Mouse (Mus musculus) B cell, adult 2 months (primary cell): ENCODE results near the gene Cul7.

Experiments
- DNase-seq, 2 experiments: peaks; one replicate each; pipeline ENCODE4 v3.0.0; 2022

Cul7 gene

DNA sequence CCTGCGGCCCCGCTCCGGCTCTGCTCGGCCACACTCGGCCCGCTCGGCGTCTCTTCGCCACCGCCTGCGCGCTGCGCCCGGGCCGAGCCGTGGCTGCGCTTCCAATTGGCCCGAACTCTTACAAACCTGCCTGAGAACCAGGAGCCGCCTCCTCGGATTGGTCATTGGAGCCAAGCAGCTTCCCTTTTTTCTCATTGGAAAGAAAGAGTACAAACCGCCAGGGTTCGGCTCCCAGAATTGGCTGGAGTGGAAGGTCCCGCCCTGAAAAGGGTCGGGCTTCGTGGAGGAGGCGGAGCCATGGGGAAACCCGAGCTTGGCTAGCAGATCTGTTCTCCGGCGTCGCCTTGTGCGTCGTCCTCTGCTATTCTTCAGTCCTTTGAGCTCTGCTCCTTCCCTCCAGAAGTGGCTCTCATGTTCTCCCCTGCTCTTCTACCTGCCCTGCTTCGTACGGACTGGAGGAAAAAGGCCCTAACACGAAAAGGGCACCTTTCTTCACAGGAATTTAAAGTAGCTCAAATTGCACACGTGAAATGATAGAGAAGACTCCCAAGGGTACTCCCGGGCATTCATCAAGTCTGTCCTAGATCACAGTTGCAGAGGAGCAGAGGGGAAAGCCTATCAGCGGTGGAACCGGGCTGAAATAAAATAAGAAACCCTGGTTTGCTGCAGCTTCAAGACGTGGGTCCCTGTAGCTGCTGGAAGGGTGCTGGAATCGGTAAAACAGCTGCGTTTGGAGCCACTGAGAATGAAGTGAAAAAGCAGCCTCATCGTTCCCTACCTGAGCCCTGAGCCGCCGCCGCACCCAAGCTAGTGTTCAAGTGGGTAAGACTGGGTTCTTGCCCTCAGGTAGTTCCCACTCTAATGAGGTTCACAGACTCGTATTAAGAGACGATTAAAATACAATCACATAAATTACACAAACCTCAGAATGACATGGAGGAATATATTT is 55.0 kb downstream of the Cul7 start, which contains the start of gene Ppp2r5d:
TSS of gene Ppp2r5d (minus strand) at position 225 of the 949 bp plus-strand sequence.
- DNase-seq: peak; percentile 96 to 97

DNA sequence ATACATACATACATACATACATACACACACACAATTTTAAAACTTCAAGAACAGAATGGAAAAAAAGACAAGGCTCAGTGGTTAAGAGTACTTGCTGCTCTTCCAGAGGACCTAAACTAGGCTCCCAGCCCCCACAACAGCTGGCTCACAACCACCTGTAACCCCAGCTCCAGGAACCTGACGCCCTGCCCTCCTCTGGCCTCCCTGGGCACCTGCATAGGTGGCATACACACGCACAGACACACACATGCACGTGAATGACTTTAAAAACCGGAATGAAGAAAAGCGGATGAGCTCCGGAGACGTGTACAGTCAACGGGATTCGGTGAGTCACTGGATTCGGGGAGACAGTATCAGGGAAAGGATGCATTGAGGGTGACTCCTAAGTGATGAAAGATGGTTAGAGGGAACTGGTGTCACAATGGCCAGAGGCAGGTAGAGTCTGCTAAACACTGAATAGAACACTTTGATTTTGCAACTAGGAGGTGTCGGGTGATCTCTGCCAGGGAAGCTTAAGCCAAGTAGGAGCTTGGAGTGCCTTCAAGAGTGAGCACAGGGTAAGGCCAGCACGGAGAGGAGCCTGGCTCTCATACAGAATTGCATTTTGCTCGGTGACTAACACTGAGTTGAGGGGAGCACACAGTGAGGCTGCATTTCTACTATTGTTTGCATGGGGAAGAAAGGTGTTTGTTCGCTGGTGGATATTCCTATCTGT is 56.4 kb downstream of the Cul7 start:
- DNase-seq: no peak

GRCm38 (mm10) chr17:46710959-46711597 is 60.9 kb downstream of the Cul7 start, which contains the start of gene Pex6:
Pex6 (plus strand) TSS chr17:46711463.
- DNase-seq: peak; percentile 94

- no peak for DNase-seq
Observed at GRCm38 (mm10) chr17:46711612-46712271, 61.6 kb downstream of the Cul7 start.

- DNase-seq: no peak
Observed at GRCm38 (mm10) chr17:46712442-46712841, 62.3 kb downstream of the Cul7 start.

DNA sequence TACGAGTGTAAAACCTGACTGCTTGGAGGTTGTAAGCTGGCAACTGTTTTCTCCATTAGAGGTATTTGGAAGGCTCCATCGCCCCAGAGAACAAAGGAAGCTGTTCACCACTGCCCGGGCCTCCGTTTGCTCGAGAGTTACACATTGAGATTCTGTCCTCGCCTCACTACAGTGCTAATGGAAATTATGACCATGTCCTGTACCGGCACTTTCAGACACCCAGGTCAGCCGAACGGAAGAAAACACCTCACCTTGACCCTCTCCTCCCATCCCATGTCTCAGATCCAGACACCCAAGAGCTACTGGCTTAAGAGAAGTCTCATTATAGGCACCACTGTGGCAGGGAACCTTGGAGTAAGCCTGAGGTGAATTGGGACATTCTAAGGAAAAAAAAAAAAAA is 63.7 kb downstream of the Cul7 start:
- no peak for DNase-seq
